In the genomic region with DNA sequence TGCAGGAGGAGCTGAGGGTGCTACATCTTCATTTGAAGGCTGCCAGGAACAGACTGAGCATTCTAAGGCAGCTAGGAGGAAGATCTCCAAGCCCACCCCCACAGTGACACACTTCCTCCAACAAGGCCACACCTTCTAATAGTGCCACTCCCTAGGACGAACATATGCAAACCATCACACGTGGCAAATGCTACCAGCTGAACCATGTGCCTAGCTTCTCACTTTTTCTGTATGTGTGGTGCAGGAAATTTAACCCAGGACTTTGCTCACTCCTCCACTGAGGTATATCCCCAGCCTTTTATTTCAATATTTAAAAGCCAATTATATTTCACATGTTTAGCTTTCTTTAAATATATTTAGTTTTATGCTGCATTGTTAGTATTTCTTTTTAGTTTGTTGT, we compare ENCODE assay signal across 22 mouse cellular contexts. TPM values are rescaled to one million over a fixed set of nuclear protein-coding genes. Genes with fewer than 3 reads are reported as not detected.
A peak's percentile ranks its signal among the peaks of the same experiment; 100 is the strongest.
DNase-seq lines count a peak whose midpoint lies in the region; TF ChIP-seq lines count a peak whose summit lies in the region.
"Had no signal": no experiment of that assay in that cellular context is flagged by ENCODE, and none has a peak within 500 bp of the region (broad histone marks: within the 10 kb centered on the region; RNA-seq: fewer than 3 reads in every experiment).

No protein-coding gene starts in this region.

- in situ Hi-C loops in CH12.LX (cut with MboI; ENCODE audit: low pct_ligation_motif_present, low pct_unique_long_range_greater_than_20kb, low sequenced_read_pairs), result no loop called here

- no peaks in the 10 kb centered on the region for H3K27me3 ChIP-seq in CH12.LX (replicated peaks)
- no peaks in the 10 kb centered on the region; the same call in 1 of the 2 replicates for H3K27me3 ChIP-seq in splenic B cell, adult 2 months (ENCODE audit: control insufficient read depth, insufficient read depth, low read length, poor library complexity, severe bottlenecking)
- no peaks in the 10 kb centered on the region for H3K27me3 ChIP-seq in midbrain, embryonic 10.5 days (ENCODE audit: low read depth, poor library complexity, severe bottlenecking)
- H3K27me3 ChIP-seq: embryonic facial prominence, embryonic 12.5 days; forebrain, embryonic 13.5 days; forebrain, embryonic 15.5 days; Patski had no signal

- H3K4me2 ChIP-seq in CH12.LX (ENCODE audit: insufficient read depth, low read depth, poor library complexity, severe bottlenecking), result no peak overlapping the region
- H3K4me2 ChIP-seq: embryonic facial prominence, embryonic 12.5 days; forebrain, embryonic 13.5 days; forebrain, embryonic 15.5 days had no signal

- H3K79me2 ChIP-seq in CH12.LX (replicated peaks; ENCODE audit: control insufficient read depth, extremely low read depth, insufficient read depth, poor library complexity, severe bottlenecking), result no peaks in the 10 kb centered on the region

- H3K9me3 ChIP-seq in CH12.LX (replicated peaks; ENCODE audit: low read length), result no peaks in the 10 kb centered on the region
- H3K9me3 ChIP-seq in midbrain, embryonic 10.5 days (replicated peaks), result no peaks in the 10 kb centered on the region; the same call in 1 of the 2 replicates
- H3K9me3 ChIP-seq: embryonic facial prominence, embryonic 10.5 days; embryonic facial prominence, embryonic 12.5 days; forebrain, embryonic 15.5 days had no signal

- DNase-seq in 416B (ENCODE audit: low read depth) (peak; percentile 26), CH12.LX (ENCODE audit: extremely low read depth) (peak; percentile 68)
- peak; percentile 18 for DNase-seq in splenic B cell, adult 2 months (ENCODE audit: low read depth, low spot score)
- DNase-seq in frontal cortex, postnatal 36 days (ENCODE audit: low spot score in 2 of 2), result no peak
- no peak for DNase-seq in midbrain, embryonic 10.5 days (ENCODE audit: low spot score)
- DNase-seq: adrenal gland, adult 8-10 months; adrenal gland, postnatal 14 days; adrenal gland, postnatal 36 days; B cell, adult 2 months; cerebellum, adult 11-12 months; cerebellum, adult 2 months; cerebellum, adult 9-10 months; cerebellum, postnatal 10 days; cerebellum, postnatal 25 days; forebrain, postnatal 0 days had no signal

- dilution Hi-C loops in CH12.LX (cut with MboI; ENCODE audit: extremely low pct_ligation_motif_present, extremely low pct_unique_long_range_greater_than_20kb, low sequenced_read_pairs), result no loop called here

- no peak overlapping the region for H3K4me3 ChIP-seq in CH12.LX (replicated peaks in 1 of 3; ENCODE audit: low read depth in 2 of 3, low read length in 2 of 3, poor library complexity in 1 of 3)
- H3K4me3 ChIP-seq in midbrain, embryonic 10.5 days, result no peak overlapping the region
- H3K4me3 ChIP-seq: embryonic facial prominence, embryonic 10.5 days; embryonic facial prominence, embryonic 12.5 days; forebrain, embryonic 13.5 days; forebrain, embryonic 15.5 days had no signal

- H3K9ac ChIP-seq in CH12.LX (ENCODE audit: insufficient read depth, low read depth), result no peak overlapping the region
- H3K9ac ChIP-seq: embryonic facial prominence, embryonic 12.5 days; forebrain, embryonic 13.5 days; forebrain, embryonic 15.5 days; forebrain, postnatal 0 days had no signal

- 85% methylated on average over 2 of the region's 2 CpGs for WGBS in midbrain, embryonic 10.5 days

- no peak overlapping the region for H3K27ac ChIP-seq in CH12.LX (ENCODE audit: insufficient read depth, low read depth)
- no peak overlapping the region for H3K27ac ChIP-seq in midbrain, embryonic 10.5 days (replicated peaks)
- H3K27ac ChIP-seq: embryonic facial prominence, embryonic 10.5 days; embryonic facial prominence, embryonic 12.5 days; forebrain, embryonic 13.5 days; forebrain, embryonic 15.5 days had no signal

- no peaks in the 10 kb centered on the region for H3K36me3 ChIP-seq in CH12.LX (replicated peaks in 1 of 2; ENCODE audit: control insufficient read depth in 1 of 2, insufficient read depth in 1 of 2, low read length in 1 of 2)
- no peaks in the 10 kb centered on the region for H3K36me3 ChIP-seq in splenic B cell, adult 2 months (ENCODE audit: control insufficient read depth, insufficient read depth, low read length, poor library complexity, severe bottlenecking)
- H3K36me3 ChIP-seq in midbrain, embryonic 10.5 days, result peaks cover 22% of the 10 kb centered on the region
- H3K36me3 ChIP-seq: forebrain, embryonic 15.5 days had no signal

- TF ChIP-seq CTCF in CH12.LX (conservative IDR thresholded peaks at IDR 0.05 in 1 of 2, IDR thresholded peaks at IDR 0.05 in 1 of 2; ENCODE audit: low read depth in 2 of 2, low read length in 2 of 2), result no peak

- H3K4me1 ChIP-seq in CH12.LX (ENCODE audit: control insufficient read depth in 1 of 2, insufficient read depth in 2 of 2), result peaks cover 7 to 12% of the 10 kb centered on the region in 2 experiments; a peak in 3 of 4 replicates
- H3K4me1 ChIP-seq in midbrain, embryonic 10.5 days, result 0 out of 2 replicates have a peak, but pooled peaks cover under 1% of the 10 kb centered on the region
- H3K4me1 ChIP-seq: embryonic facial prominence, embryonic 12.5 days; forebrain, embryonic 13.5 days; forebrain, embryonic 15.5 days had no signal

- no peak for TF ChIP-seq RAD21 in CH12.LX (IDR thresholded peaks at IDR 0.05; ENCODE audit: low read depth, low read length)

- TF ChIP-seq POLR2A in CH12.LX (IDR thresholded peaks at IDR 0.05; ENCODE audit: low read depth, low read length), result no peak

- no peak for TF ChIP-seq EP300 in CH12.LX (IDR thresholded peaks at IDR 0.05; ENCODE audit: low read length)

TF ChIP-seq in CH12.LX, 34 proteins besides CTCF, POLR2A, EP300 and RAD21:
- no peak for TF ChIP-seq USF2 (conservative IDR thresholded peaks at IDR 0.05; ENCODE audit: low read depth, low read length)
- no peak for TF ChIP-seq TBP (conservative IDR thresholded peaks at IDR 0.05; ENCODE audit: low read depth, low read length)
- no peak for TF ChIP-seq RCOR1 (conservative IDR thresholded peaks at IDR 0.05; ENCODE audit: low read depth, low read length)
- no peak for TF ChIP-seq TCF12 (IDR thresholded peaks at IDR 0.05; ENCODE audit: low read depth, low read length)
- peak; percentile 93 for TF ChIP-seq MYC (IDR thresholded peaks at IDR 0.05; ENCODE audit: low read depth, low read length)
- TF ChIP-seq BHLHE40 (IDR thresholded peaks at IDR 0.05; ENCODE audit: low read depth, low read length), result peak; percentile 62
- no peak for TF ChIP-seq ELF1 (IDR thresholded peaks at IDR 0.05; ENCODE audit: low read depth, low read length)
- TF ChIP-seq SMC3 (IDR thresholded peaks at IDR 0.05; ENCODE audit: low read depth, low read length), result no peak
- peak; percentile 86 for TF ChIP-seq MAX (IDR thresholded peaks at IDR 0.05; ENCODE audit: low read length)
- no peak for TF ChIP-seq CHD1 (IDR thresholded peaks at IDR 0.05; ENCODE audit: low read depth, low read length)
- TF ChIP-seq JUN (IDR thresholded peaks at IDR 0.05; ENCODE audit: insufficient read depth, low read depth, low read length), result no peak
- TF ChIP-seq MXI1 (IDR thresholded peaks at IDR 0.05; ENCODE audit: low read depth, low read length), result peak; percentile 41; the same call in 1 of the 2 replicates
- no peak for TF ChIP-seq SIN3A (IDR thresholded peaks at IDR 0.05; ENCODE audit: low read length)
- no peak for TF ChIP-seq GABPA (IDR thresholded peaks at IDR 0.05; ENCODE audit: insufficient replicate concordance, low read depth, low read length)
- TF ChIP-seq HCFC1 (IDR thresholded peaks at IDR 0.05; ENCODE audit: low read depth, low read length), result no peak
- TF ChIP-seq IRF4 (IDR thresholded peaks at IDR 0.05; ENCODE audit: low read depth, low read length), result no peak
- TF ChIP-seq MEF2A (IDR thresholded peaks at IDR 0.05; ENCODE audit: borderline replicate concordance, low read depth, low read length), result no peak
- TF ChIP-seq ZNF384 (IDR thresholded peaks at IDR 0.05; ENCODE audit: low read depth, low read length), result no peak
- TF ChIP-seq E2F4 (IDR thresholded peaks at IDR 0.05; ENCODE audit: insufficient replicate concordance, low read depth, low read length), result no peak
- no peak for TF ChIP-seq NELFE (IDR thresholded peaks at IDR 0.05; ENCODE audit: low read depth, low read length)
- TF ChIP-seq ZC3H11A (IDR thresholded peaks at IDR 0.05; ENCODE audit: low read depth, low read length), result no peak
- no peak for TF ChIP-seq USF1 (IDR thresholded peaks at IDR 0.05; ENCODE audit: low read depth, low read length)
- no peak for TF ChIP-seq CHD2 (IDR thresholded peaks at IDR 0.05; ENCODE audit: low read length)

RNA-seq across cellular contexts. Expression of gene Mrc2, which starts 28.6 kb away (rescaled TPM):
- total RNA-seq in CH12.LX (2012; rRNA removed) (under 0.01 and 0.25 TPM in 2 replicates), CH12.LX (2014; rRNA removed) (0.04 and 0.09 TPM in 2 replicates)
- 0.10 and 0.19 TPM in 2 replicates for polyA plus RNA-seq in CH12.LX (2012; ENCODE audit: insufficient read length, low read depth)
- polyA plus RNA-seq in midbrain, embryonic 10.5 days (2016; fragmentation: Nextera tagmentation; extraction: Ambion mirVana), result 16.5 and 16.9 TPM in 2 replicates
- polyA plus RNA-seq: activated CD4-positive, CD25-positive, alpha-beta regulatory T cell, adult 4 months; CD4-positive, CD25-positive, alpha-beta regulatory T cell, adult 4 months had no signal

Comparison
In these comparisons a context has a peak if more than half of its experiments do, and no peak if none do; other contexts are left out.
1. DNase-seq: peak in 416B (single experiment), CH12.LX (single experiment) and splenic B cell, adult 2 months (single experiment); none in frontal cortex, postnatal 36 days (0 of 2) and midbrain, embryonic 10.5 days (single experiment).
2. RNA of gene Mrc2, which starts 28.6 kb away (polyA plus RNA-seq): 16.5 to 16.9 TPM in midbrain, embryonic 10.5 days; 0.10 to 0.19 TPM in CH12.LX; every median in the first group is over 10 times any median in the second.